Mouse (Mus musculus) kidney, embryonic 16.5 days (tissue): ENCODE results near the gene Hoxc8. TPM values are rescaled to one million over a fixed set of nuclear protein-coding genes. Genes with fewer than 3 reads are reported as not detected.

Source experiments
- ATAC-seq: fragments of 200-750 bp; cut with Nextera tagmentation; 2 replicates; pipeline ENCODE4 v1.8.0; 2017; ENCODE audit warnings: moderate TSS enrichment; ENCODE audit not compliant: low FRiP score, low TSS enrichment
- H3K27ac ChIP-seq: fragments of 300-500 bp; sonication (generic); 2 replicates; pipeline ENCODE4 v1.5.1; 2014; ENCODE audit warnings: low read length
- H3K27me3 ChIP-seq: fragments of 300-500 bp; sonication (generic); 2 replicates; pipeline ENCODE4 v1.6.1; 2014; ENCODE audit warnings: low read length, control low read depth, mixed read lengths; ENCODE audit not compliant: insufficient read depth
- H3K36me3 ChIP-seq: fragments of 300-500 bp; sonication (generic); 2 replicates; pipeline ENCODE4 v1.6.1; 2014; ENCODE audit warnings: low read length, control low read depth, mixed read lengths; ENCODE audit not compliant: insufficient read depth
- H3K4me1 ChIP-seq: fragments of 300-500 bp; sonication (generic); 2 replicates; pipeline ENCODE4 v1.6.1; 2014; ENCODE audit warnings: low read length, control low read depth, mixed read lengths; ENCODE audit not compliant: insufficient read depth
- H3K4me2 ChIP-seq: fragments of 300-500 bp; sonication (generic); replicated peaks from 2 replicates; pipeline ENCODE4 v1.6.1; 2014; ENCODE audit warnings: low read depth, low read length
- H3K4me3 ChIP-seq: fragments of 300-500 bp; sonication (generic); 2 replicates; pipeline ENCODE4 v1.5.1; 2014; ENCODE audit warnings: mild to moderate bottlenecking, low read length
- H3K9ac ChIP-seq: fragments of 300-500 bp; sonication (generic); replicated peaks from 2 replicates; pipeline ENCODE4 v1.6.1; 2014; ENCODE audit warnings: low read length
- H3K9me3 ChIP-seq: fragments of 300-500 bp; sonication (generic); 2 replicates; pipeline ENCODE4 v1.6.1; 2016; ENCODE audit warnings: low read length, control low read depth
- WGBS: fragments of 180-500 bp; shearing (Covaris S2); extraction: QIAGEN DNeasy Blood & Tissue Kit; methylation state at CpG from one replicate; pipeline ENCODE4 v1.1.7; 2014; 5-methylcytosine and 5-hydroxymethylcytosine counted together
- polyA plus RNA-seq: library from polyadenylated mRNA; unstranded; fragments of >200 nt; fragmentation: Nextera tagmentation; extraction: Ambion mirVana; gene quantifications from 2 replicates; pipeline ENCODE4 v1.2.1, GENCODE M21; 2015

The Hoxc8 gene
- 6.6 and 9.2 TPM in 2 replicates for polyA plus RNA-seq

DNA sequence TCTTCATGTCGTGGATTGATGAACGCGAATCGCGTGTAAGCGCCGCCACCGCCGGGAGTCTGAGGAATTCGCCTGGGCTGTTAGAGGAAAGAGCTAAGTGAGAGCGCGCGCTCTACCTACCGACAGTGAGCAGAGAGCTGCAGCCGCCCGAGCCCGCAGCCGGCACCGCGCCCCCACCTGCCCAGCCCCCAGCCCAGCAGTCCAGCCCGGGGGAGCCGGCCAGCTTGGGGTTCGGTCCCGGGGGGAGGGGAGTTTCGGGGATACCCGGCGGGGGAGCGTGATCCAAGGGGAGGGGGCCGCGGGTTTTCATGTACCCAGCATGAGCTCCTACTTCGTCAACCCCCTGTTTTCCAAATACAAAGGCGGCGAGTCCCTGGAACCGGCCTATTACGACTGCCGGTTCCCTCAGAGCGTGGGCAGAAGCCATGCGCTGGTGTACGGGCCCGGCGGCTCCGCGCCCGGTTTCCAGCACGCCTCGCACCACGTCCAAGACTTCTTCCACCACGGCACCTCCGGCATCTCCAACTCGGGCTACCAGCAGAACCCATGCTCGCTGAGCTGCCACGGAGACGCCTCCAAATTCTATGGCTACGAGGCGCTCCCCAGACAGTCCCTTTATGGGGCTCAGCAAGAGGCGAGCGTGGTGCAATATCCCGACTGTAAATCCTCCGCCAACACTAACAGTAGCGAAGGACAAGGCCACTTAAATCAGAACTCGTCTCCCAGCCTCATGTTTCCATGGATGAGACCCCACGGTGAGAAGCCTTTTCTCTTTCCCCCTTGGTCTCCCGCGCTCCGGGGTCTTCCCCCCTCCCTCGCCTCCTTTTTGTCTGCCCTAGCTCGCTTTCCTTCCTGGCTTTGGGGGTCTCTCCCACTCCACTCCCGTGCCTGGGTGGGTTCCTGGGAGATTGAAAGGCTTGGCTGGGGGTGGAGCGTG lies at the start of gene Hoxc8:
Hoxc8 (plus strand) TSS at position 147 of the 937 bp plus-strand sequence.
- peak; percentile 36; the same call in 1 of the 2 replicates for ATAC-seq
- Histone ChIP-seq H3K27me3 (peaks cover 54% of the 10 kb centered on the region), H3K9ac (peak within 1 kb of the TSS; percentile 65), H3K4me3 (peak within 1 kb of the TSS; percentile 48), H3K36me3 (no peaks in the 10 kb centered on the region), H3K9me3 (no peaks in the 10 kb centered on the region), H3K4me1 (peaks cover 66% of the 10 kb centered on the region), H3K4me2 (peak within 1 kb of the TSS; percentile 63), H3K27ac (peak within 1 kb of the TSS; percentile 86)
- WGBS, result 2% methylated on average over 65 of the region's 69 CpGs

DNA sequence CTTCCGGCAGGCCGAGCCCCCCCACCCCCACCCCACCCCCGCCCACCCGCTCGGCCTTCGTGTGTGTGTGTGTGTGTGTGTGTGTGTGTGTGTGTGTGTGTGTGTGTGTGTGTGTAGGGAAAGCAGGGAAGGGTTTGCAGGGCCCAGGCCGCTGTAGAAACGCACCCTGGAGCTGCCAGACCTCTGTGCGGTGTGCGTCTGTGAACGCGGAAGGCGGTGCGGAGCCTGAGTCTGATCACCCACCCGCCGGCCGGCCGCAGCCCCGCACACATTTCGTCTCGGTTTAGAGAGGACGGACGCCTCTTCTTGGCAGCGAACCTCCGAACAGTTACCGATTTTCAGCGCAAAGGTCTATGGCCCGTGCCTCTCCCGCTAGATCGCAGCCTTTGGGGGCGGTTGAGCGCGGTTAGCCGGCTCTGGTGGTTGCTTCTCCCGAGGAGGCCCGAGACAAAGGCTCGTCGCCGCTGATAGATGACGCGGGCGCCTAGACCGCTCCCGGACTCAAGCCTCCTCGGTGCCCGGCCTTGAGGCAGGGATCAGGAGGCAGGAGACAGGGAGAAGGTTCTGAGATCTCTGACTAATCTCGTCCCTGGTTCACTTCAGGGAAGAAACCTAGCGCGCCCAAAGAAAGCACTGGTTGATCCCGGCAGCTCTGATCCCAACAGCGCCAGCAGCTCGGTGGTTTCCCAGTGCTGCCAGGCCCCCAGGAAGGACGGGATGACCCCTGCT lies 47.5 kb upstream of the Hoxc8 start:
- Histone ChIP-seq H3K4me1 (peaks cover 15% of the 10 kb centered on the region), H3K9me3 (no peaks in the 10 kb centered on the region), H3K4me3 (peak overlapping the region; percentile 41), H3K27ac (no peak overlapping the region), H3K9ac (peak overlapping the region; percentile 63), H3K4me2 (peak overlapping the region; percentile 60), H3K36me3 (no peaks in the 10 kb centered on the region), H3K27me3 (peaks cover 97% of the 10 kb centered on the region)
- WGBS, result under 1% methylated on average over 49 of the region's 53 CpGs
- ATAC-seq, result peak; percentile 71; the same call in 1 of the 2 replicates

DNA sequence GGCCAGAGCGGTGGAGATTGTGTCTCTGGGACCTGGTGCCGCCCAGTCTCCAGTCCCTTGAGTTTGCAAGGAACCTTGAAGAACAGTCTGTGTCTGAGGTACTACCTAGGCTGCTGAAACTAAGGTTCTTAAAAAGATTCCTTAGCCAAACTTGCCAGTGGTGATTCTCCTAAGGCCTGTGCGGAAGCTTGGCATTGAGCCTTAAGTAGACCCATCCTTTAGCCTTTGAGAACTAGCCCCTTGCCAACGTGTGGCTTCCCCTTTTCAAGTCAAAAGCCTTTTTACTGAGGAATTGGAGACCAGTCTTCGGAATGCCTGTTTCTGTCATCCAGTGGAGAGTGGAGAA lies 47.0 kb upstream of the Hoxc8 start:
- Histone ChIP-seq H3K27ac (no peak overlapping the region), H3K27me3 (peaks cover 97% of the 10 kb centered on the region), H3K4me1 (peaks cover 15% of the 10 kb centered on the region), H3K36me3 (no peaks in the 10 kb centered on the region), H3K4me2 (peak overlapping the region; percentile 60), H3K9ac (no peak overlapping the region), H3K4me3 (peak overlapping the region; percentile 41), H3K9me3 (no peaks in the 10 kb centered on the region)
- 13% methylated on average over 5 of the region's 5 CpGs for WGBS
- ATAC-seq, result no peak

DNA sequence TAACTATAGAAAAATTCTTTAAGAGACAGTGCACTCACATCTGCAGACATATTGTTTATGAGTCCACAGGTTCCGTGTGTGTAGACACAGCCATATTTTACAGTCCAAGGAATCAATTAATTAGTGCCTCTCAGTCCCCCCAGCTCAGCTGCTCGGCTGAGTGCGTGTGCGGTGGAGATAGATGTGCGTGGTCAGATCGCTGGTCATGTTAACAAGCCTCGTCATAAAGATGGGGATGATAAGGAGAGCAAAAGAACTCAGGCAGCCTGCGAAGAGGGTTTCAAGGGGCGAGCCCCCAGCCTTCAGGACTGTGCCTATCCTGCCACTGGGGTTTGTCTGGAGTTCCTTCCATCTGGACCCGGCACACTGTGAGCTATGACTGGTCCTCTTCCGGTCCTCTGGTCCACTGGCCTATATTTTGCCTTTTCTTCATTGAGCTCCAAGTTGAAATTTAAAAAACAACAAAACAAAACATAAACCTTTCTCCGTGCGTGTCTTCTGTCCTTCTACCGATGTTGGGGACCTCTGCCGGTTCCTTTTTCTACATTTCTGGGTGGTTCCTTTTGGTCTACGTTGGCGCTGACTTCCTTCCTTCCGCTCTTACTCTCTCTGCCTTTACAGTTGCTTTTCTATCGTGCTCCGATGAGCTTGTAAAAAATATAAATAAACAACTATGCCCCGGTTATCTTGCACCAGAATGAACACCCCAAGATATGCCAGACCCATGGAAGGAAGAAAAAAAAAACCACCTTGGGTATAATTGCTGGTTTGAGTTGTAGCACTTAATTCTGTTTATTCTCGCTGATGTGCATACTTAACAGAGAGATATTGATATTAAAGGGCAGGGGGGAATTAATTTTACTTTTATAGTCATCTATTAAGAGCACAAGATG lies 45.0 kb upstream of the Hoxc8 start:
- no peak overlapping the region for H3K9ac ChIP-seq
- no peaks in the 10 kb centered on the region for H3K9me3 ChIP-seq
- H3K4me1 ChIP-seq, result peaks cover 6% of the 10 kb centered on the region; the same call in 1 of the 2 replicates
- H3K36me3 ChIP-seq, result no peaks in the 10 kb centered on the region
- no peak overlapping the region for H3K4me2 ChIP-seq
- no peak overlapping the region for H3K4me3 ChIP-seq
- no peak for ATAC-seq
- no peak overlapping the region for H3K27ac ChIP-seq
- WGBS, result 16% methylated on average over 22 of the region's 22 CpGs
- H3K27me3 ChIP-seq, result peaks cover 97% of the 10 kb centered on the region

DNA sequence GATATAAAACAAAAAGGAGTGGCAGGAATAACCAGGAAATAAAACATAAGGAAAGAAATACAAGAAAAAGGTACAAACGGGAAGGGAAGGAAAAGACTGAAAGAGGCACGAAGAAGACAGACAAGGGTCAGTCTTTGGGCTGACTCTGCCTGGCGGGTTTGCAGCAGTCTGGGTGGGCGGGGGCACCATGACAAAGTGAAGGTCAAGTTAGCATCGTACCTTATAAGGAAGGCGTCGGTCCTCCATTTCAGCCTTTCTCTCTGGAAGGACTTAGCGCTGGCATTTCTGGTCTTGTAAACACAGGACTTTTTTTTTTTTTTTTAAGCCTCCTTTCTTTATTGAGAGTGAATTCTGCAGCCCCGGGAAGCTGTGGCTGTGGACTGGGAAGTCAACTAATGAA lies 43.1 kb upstream of the Hoxc8 start:
- Histone ChIP-seq H3K4me1 (peaks cover 6% of the 10 kb centered on the region; the same call in 1 of the 2 replicates), H3K4me3 (no peak overlapping the region), H3K9me3 (no peaks in the 10 kb centered on the region), H3K36me3 (no peaks in the 10 kb centered on the region), H3K27ac (no peak overlapping the region), H3K4me2 (no peak overlapping the region), H3K27me3 (peaks cover 97% of the 10 kb centered on the region), H3K9ac (no peak overlapping the region)
- 6% methylated on average over 9 of the region's 9 CpGs for WGBS
- ATAC-seq, result no peak

DNA sequence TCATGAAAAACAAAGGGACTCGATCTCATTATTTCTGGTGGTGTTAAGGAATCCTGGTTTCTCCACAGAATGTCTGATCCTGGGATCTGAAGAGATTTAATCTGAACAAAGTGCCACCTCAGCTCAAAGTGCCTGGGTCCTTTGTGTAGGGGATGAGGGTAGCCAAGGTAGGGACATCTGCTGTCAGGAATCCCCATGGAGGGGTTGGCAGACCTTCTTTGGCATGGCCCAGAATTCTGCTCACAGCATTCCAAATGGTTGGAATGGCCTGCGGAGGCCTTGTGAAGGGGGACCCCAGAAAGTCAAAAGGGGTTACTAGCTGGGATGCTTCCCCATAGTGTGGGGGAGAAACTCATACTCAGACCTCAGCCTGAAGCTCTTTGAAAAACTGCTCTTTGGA lies 41.6 kb upstream of the Hoxc8 start:
- 31% methylated on average over 2 of the region's 2 CpGs for WGBS
- Histone ChIP-seq H3K36me3 (no peaks in the 10 kb centered on the region), H3K27me3 (peaks cover 96% of the 10 kb centered on the region), H3K27ac (no peak overlapping the region), H3K4me3 (no peak overlapping the region), H3K9me3 (no peaks in the 10 kb centered on the region), H3K4me1 (no peaks in the 10 kb centered on the region), H3K4me2 (no peak overlapping the region), H3K9ac (no peak overlapping the region)
- no peak for ATAC-seq

DNA sequence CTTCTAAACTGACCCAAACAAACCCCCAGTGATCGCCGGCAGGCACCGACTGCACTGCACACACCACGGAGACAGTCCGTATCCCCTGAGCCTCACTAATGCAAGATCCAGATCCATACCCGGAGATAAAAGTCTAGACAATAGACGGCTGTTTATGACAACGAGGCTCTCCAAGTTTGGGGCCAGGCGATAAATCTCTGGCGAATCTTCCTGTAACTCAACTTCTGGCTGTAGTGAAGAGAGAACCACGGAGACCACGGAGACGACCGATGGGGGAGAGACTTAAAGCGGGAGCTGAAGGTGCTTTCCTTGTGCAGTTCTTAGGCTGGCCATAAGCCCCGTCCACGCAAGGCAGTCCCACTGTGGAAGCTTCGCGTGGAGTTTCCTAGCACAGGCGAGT lies 40.7 kb upstream of the Hoxc8 start:
- 6% methylated on average over 20 of the region's 20 CpGs for WGBS
- Histone ChIP-seq H3K27me3 (peaks cover 95% of the 10 kb centered on the region), H3K4me2 (no peak overlapping the region), H3K9me3 (no peaks in the 10 kb centered on the region), H3K27ac (no peak overlapping the region), H3K4me3 (no peak overlapping the region), H3K9ac (no peak overlapping the region), H3K4me1 (no peaks in the 10 kb centered on the region), H3K36me3 (no peaks in the 10 kb centered on the region)
- no peak for ATAC-seq

DNA sequence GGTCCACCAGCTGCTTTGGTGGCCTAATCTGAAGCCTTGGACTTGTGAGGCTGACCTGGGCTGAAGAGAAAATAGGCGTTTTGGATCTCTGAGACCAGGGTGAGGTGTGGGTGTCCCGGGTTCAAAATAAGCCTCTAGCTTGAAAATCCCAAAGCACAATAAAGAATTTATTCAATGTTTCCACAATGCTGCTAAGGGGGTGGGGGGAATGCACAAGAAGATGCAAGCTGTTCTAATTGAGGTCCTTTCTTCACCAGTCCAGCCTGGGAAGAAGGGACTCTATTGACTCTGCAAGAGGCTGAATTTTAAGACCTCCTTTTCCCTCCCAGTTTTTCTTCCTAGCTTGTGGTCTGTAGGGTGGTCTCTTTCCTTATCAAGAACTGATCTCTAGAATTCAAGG lies 39.5 kb upstream of the Hoxc8 start:
- no peaks in the 10 kb centered on the region for H3K36me3 ChIP-seq
- H3K4me3 ChIP-seq, result no peak overlapping the region
- no peak for ATAC-seq
- H3K27ac ChIP-seq, result no peak overlapping the region
- H3K9ac ChIP-seq, result no peak overlapping the region
- H3K4me2 ChIP-seq, result no peak overlapping the region
- 26% methylated on average over 2 of the region's 2 CpGs for WGBS
- H3K27me3 ChIP-seq, result peaks cover 84% of the 10 kb centered on the region
- H3K9me3 ChIP-seq, result no peaks in the 10 kb centered on the region
- H3K4me1 ChIP-seq, result 0 out of 2 replicates have a peak, but pooled peaks cover 4% of the 10 kb centered on the region

DNA sequence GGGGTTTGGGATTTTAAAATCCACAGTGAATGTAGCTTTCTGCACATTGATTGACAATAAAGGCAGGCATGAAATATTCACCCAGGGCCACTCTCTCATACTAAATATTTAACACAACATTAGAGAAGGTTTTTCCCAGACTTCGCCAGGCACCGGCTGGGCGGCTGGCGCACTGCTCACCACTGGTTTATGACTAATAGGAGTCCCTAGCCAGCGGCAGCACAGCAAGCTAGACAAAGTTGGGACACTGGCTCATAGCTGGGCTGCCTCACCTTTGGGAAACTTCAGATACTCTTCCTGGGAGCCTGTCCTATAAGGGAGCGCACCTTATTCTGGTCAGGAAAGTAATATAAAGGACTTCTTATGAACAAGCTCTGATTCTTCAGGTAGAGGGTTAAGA lies 36.8 kb upstream of the Hoxc8 start:
- Histone ChIP-seq H3K9me3 (no peaks in the 10 kb centered on the region), H3K36me3 (no peaks in the 10 kb centered on the region), H3K27me3 (peaks cover 73% of the 10 kb centered on the region), H3K4me3 (0 out of 2 replicates have a peak overlapping the region, but pooled peaks have one; percentile 14), H3K27ac (no peak overlapping the region), H3K4me2 (peak overlapping the region; percentile 83), H3K4me1 (peaks cover 30% of the 10 kb centered on the region), H3K9ac (no peak overlapping the region)
- no peak for ATAC-seq
- 35% methylated on average over 6 of the region's 6 CpGs for WGBS
